Mouse (Mus musculus) embryonic facial prominence, embryonic 14.5 days (tissue): Measurements from ENCODE around the gene C1qb. TPM values are rescaled to one million over a fixed set of nuclear protein-coding genes. Genes with fewer than 3 reads are reported as not detected.

Experiments used
- ATAC-seq: fragments of 200-750 bp; cut with Nextera tagmentation; 2 replicates; pipeline ENCODE4 v1.8.0; 2017; ENCODE audit warnings: low read depth, moderate number of reproducible peaks, moderate TSS enrichment
- DNase-seq: peaks from one replicate; pipeline ENCODE4 v3.0.0-alpha.2; 2015; ENCODE audit warnings: low spot score
- H3K27ac ChIP-seq: fragments of 300-500 bp; sonication (generic); replicated peaks from 2 replicates; pipeline ENCODE4 v1.5.1; 2014; ENCODE audit warnings: low read depth, mild to moderate bottlenecking, low read length, moderate library complexity
- H3K27me3 ChIP-seq: fragments of 300-500 bp; sonication (generic); replicated peaks from 2 replicates; pipeline ENCODE4 v1.6.1; 2014; ENCODE audit warnings: low read length; ENCODE audit not compliant: control insufficient read depth, insufficient read depth
- H3K36me3 ChIP-seq: fragments of 300-500 bp; sonication (generic); 2 replicates; pipeline ENCODE4 v1.6.1; 2014; ENCODE audit warnings: low read length, mixed read lengths; ENCODE audit not compliant: control insufficient read depth, insufficient read depth
- H3K4me1 ChIP-seq: fragments of 300-500 bp; sonication (generic); 2 replicates; pipeline ENCODE4 v1.6.1; 2014; ENCODE audit warnings: antibody characterized with exemption, low read length; ENCODE audit not compliant: control insufficient read depth, insufficient read depth
- H3K4me2 ChIP-seq: fragments of 300-500 bp; sonication (generic); 2 replicates; pipeline ENCODE4 v1.6.1; 2014; ENCODE audit warnings: low read depth, mild to moderate bottlenecking, low read length, moderate library complexity, mixed read lengths
- H3K4me3 ChIP-seq: fragments of 300-500 bp; sonication (generic); 2 replicates; pipeline ENCODE4 v1.5.1; 2014; ENCODE audit warnings: low read depth, mild to moderate bottlenecking, low read length
- H3K9ac ChIP-seq: fragments of 300-500 bp; sonication (generic); 2 replicates; pipeline ENCODE4 v1.6.1; 2014; ENCODE audit warnings: low read depth, mild to moderate bottlenecking, low read length, moderate library complexity, mixed read lengths
- H3K9me3 ChIP-seq: fragments of 300-500 bp; sonication (generic); 2 replicates; pipeline ENCODE4 v1.6.1; 2016; ENCODE audit warnings: low read length; ENCODE audit not compliant: control insufficient read depth
- WGBS: fragments of 180-500 bp; shearing (Covaris S2); extraction: QIAGEN DNeasy Blood & Tissue Kit; methylation state at CpG from one replicate; pipeline ENCODE4 v1.1.7; 2014; 5-methylcytosine and 5-hydroxymethylcytosine counted together
- polyA plus RNA-seq: library from polyadenylated mRNA; unstranded; fragments of >200 nt; fragmentation: Nextera tagmentation; extraction: Ambion mirVana; gene quantifications from 2 replicates; pipeline ENCODE4 v1.2.1, GENCODE M21; 2014

Gene C1qb
- polyA plus RNA-seq, 1 experiment from 2014 or later: 99.6 TPM

DNA sequence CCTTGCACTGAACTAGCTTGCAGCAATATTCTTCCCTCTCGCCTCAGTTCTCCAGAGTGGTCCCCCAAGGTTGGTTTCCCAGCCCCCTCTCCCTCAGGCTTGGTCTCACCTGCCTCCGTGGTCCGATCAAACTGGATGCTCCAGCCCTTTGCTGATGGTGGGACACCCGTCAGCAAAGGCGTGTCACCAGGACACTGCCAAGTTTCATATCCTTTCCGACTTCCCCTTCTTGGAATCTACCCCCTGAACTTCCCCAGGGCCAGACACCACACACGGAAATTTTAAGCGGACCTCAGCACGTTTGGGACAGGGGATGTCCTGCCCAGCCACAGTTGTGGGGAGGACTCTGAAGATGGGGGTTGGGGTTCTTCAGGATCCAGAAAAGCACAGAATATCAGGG is 12.7 kb upstream of the C1qb start, which contains the start of gene C1qa:
TSS of gene C1qa (minus strand) at position 167 of the 400 bp plus-strand sequence.
- DNase-seq: no peak
- Histone ChIP-seq H3K4me1 (no peaks in the 10 kb centered on the region), H3K9ac (no peak within 1 kb of the TSS), H3K4me3 (no peak within 1 kb of the TSS), H3K9me3 (no peaks in the 10 kb centered on the region), H3K27me3 (peaks cover 31% of the 10 kb centered on the region), H3K36me3 (no peaks in the 10 kb centered on the region), H3K27ac (no peak within 1 kb of the TSS), H3K4me2 (no peak within 1 kb of the TSS)
- WGBS: 76% methylated on average over 9 of the region's 9 CpGs
- ATAC-seq: no peak

DNA sequence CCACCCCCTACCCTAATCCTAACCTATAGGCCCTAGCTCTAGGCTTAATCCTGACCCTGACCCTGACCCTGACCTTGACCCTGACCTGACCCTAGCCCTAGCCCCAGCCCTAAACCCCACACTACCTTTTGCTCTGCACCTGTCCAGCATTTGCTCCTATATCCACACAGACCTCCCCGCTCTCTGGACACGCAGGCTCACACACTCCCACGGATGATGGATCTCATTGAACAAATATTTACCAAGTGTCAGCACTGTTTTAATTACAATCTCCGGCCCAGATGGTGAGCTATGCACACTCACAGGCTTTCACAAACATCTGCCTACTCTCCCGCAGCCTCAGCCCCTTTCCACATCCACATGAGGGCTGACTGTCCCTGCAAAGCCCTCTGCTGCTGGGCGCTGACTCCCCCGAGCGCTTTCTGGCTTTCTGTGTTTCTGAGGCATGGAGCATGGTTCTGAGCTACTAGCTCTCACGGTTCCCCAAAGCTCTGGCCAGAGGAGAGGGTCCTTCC is 12.2 kb upstream of the C1qb start:
- H3K9me3 ChIP-seq: no peaks in the 10 kb centered on the region
- WGBS: 60% methylated on average over 9 of the region's 9 CpGs
- no peaks in the 10 kb centered on the region for H3K36me3 ChIP-seq
- ATAC-seq (no peak), DNase-seq (no peak)
- no peak overlapping the region for H3K4me2 ChIP-seq
- H3K9ac ChIP-seq: no peak overlapping the region
- H3K27me3 ChIP-seq: peaks cover 31% of the 10 kb centered on the region
- H3K4me3 ChIP-seq: no peak overlapping the region
- H3K4me1 ChIP-seq: no peaks in the 10 kb centered on the region
- H3K27ac ChIP-seq: no peak overlapping the region

DNA sequence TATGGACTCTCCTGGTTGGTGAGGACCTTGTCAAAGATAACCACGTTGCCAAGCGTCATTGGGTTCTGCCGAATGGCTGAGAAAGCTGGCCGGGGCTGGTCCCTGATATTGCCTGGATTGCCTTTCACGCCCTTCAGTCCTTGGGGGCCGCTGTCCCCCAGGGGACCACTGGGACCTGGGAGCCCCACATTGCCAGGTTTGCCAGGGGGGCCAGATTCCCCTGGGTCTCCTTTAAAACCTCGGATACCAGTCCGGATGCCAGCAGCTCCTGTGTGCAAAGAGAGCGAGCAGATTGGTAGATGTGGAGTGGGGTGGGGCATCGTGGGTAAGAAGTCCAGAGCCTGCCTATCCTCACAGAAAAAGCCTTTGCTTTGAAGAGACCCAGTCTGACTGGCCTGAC is 10.5 kb upstream of the C1qb start:
- Histone ChIP-seq H3K36me3 (no peaks in the 10 kb centered on the region), H3K27ac (no peak overlapping the region), H3K4me3 (no peak overlapping the region), H3K9me3 (no peaks in the 10 kb centered on the region), H3K4me2 (no peak overlapping the region), H3K4me1 (no peaks in the 10 kb centered on the region), H3K27me3 (peaks cover 31% of the 10 kb centered on the region), H3K9ac (no peak overlapping the region)
- 29% methylated on average over 10 of the region's 10 CpGs for WGBS
- no peak for ATAC-seq
- DNase-seq: no peak

DNA sequence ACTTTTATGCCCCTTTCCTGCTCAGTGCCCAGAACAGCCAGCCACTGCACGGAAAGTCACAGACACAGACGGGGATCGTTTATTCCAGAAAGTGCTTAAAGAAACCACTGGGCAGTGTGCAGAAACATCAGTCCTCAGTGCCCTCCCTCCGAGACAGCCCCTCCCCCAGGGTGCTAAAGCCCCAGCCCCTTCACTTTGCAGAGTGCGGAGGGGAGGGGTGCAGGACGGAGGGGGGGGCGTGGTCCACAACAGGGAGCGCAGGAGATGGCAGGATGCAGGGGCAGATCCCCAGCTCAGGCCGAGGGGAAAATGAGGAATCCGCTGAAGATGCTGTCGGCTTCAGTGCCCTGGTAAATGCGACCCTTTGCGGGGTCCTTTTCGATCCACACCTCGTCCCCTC is 9.9 kb upstream of the C1qb start:
- no peaks in the 10 kb centered on the region for H3K36me3 ChIP-seq
- H3K9ac ChIP-seq: no peak overlapping the region
- DNase-seq: no peak
- ATAC-seq: no peak
- H3K9me3 ChIP-seq: no peaks in the 10 kb centered on the region
- H3K27me3 ChIP-seq: peaks cover 31% of the 10 kb centered on the region
- H3K4me1 ChIP-seq: no peaks in the 10 kb centered on the region
- 0 out of 2 replicates have a peak overlapping the region, but pooled peaks have one; percentile 15 for H3K4me2 ChIP-seq
- H3K27ac ChIP-seq: no peak overlapping the region
- no peak overlapping the region for H3K4me3 ChIP-seq
- WGBS: 4% methylated on average over 14 of the region's 15 CpGs

DNA sequence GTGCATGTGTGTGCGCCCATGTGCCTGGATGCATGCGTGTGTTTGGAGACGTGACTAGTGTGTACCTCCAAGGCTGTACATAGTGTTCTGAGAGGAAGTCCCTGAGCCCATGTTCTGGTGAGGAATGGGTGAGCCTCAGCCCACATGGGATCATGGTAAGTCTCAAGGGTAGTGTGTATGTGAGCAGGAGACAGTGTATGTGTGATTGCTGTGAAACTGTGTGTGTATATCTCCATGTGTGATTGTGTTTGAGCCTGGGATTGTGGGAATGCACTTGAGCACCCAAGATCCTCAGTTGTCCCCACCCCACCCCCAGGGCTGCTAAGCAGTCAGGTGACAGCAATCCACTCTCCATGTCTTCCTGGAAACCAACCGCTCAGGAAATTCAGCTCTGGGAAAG is 8.8 kb upstream of the C1qb start:
- Histone ChIP-seq H3K27me3 (peaks cover 31% of the 10 kb centered on the region), H3K9ac (no peak overlapping the region), H3K4me3 (no peak overlapping the region), H3K4me2 (no peak overlapping the region), H3K27ac (no peak overlapping the region), H3K9me3 (no peaks in the 10 kb centered on the region), H3K4me1 (no peaks in the 10 kb centered on the region), H3K36me3 (no peaks in the 10 kb centered on the region)
- DNase-seq (no peak), ATAC-seq (no peak)
- 68% methylated on average over 4 of the region's 4 CpGs for WGBS

DNA sequence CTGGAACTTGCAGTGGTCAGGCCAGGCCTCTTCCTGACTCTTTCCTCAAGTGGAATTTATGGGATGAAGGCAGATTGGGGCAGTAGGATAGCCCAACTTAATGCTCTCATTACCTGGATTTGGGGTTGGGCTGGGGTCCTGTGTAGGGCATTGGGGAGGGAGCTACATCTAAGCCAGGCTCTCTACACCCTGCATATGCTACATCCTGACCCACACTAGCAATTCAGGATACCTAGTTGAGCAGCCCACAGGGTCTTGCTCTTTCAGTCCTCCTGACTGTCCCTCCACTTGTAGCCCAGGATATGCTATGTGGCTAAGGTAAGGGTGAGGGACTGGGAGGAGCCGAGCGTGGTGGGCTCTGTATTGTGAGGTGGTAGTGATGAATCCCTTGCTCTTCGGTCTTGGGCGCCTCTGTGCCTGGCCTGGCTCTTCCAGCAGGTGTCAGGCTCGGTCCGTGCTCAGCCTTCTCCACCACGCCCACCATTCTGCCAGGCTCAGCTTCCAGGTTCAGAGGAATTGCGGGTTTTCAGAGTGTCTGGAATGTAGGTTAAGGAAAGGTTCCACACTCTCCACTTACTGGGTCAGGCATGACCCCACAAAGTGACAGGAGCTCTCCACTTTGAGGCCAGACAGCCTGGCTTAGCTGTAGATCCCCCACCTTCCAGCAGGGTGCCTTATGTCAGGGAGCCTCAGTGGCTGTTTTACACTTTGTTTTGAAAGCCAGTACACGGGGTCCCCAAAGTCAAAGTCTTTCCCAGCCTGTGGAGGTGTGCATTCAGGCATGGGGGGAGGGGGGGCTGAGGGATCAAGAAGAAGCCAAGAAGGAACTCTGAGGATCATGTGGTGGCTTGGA is 7.9 kb upstream of the C1qb start:
- DNase-seq (peak; percentile 53), ATAC-seq (peak; percentile 81; the same call in 1 of the 2 replicates)
- Histone ChIP-seq H3K27me3 (peaks cover 31% of the 10 kb centered on the region), H3K27ac (no peak overlapping the region), H3K4me3 (no peak overlapping the region), H3K9ac (no peak overlapping the region), H3K4me1 (no peaks in the 10 kb centered on the region), H3K36me3 (no peaks in the 10 kb centered on the region), H3K9me3 (no peaks in the 10 kb centered on the region), H3K4me2 (no peak overlapping the region)
- 9% methylated on average over 9 of the region's 9 CpGs for WGBS

DNA sequence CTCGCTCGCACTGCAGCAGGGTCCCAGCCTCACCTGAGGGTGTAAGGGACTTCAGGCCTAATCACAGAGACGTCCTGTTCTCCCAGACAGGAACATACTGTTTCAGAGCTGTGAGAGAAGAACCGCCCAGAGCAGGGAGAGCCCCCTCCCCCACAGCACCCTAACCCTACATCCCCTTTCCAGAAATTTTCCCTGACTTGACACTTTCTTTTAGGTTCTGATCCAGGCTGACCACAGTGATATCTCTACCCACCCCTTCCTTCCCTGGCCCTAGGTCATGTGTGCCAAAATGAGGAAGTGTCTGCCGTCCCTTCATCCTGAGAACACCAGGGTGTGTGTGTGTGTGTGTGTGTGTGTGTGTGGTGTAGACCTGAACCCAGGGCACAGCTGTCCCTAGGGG is 6.8 kb upstream of the C1qb start, which contains the start of gene C1qc:
TSS of gene C1qc (minus strand) at position 255 of the 400 bp plus-strand sequence.
- H3K4me3 ChIP-seq: no peak within 1 kb of the TSS
- H3K4me2 ChIP-seq: no peak within 1 kb of the TSS
- no peaks in the 10 kb centered on the region for H3K4me1 ChIP-seq
- ATAC-seq: no peak
- no peaks in the 10 kb centered on the region for H3K36me3 ChIP-seq
- DNase-seq: no peak
- peaks cover 31% of the 10 kb centered on the region for H3K27me3 ChIP-seq
- 46% methylated on average over 5 of the region's 5 CpGs for WGBS
- no peaks in the 10 kb centered on the region for H3K9me3 ChIP-seq
- no peak within 1 kb of the TSS for H3K9ac ChIP-seq
- no peak within 1 kb of the TSS; the same call in 1 of the 2 replicates for H3K27ac ChIP-seq

DNA sequence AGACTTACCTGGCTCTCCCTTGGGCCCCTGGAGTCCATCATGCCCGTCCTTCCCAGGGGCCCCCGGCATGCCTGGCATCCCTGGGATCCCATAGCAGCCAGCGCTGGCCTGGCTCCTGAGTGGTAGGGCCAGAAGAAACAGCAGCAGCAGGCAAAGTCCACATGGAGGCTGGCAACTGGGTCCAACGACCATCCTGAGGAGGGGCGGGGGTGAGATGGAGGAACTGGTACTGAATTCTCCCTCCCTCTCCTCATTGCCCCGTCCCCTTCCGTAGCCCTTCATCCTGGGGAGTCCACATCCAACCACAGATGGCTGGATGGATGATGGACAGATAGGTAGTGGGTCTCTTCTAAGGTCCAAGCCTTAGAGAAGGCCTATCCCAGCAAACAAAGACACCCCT is 6.4 kb upstream of the C1qb start:
- Histone ChIP-seq H3K9me3 (no peaks in the 10 kb centered on the region), H3K36me3 (no peaks in the 10 kb centered on the region), H3K4me2 (no peak overlapping the region), H3K4me1 (no peaks in the 10 kb centered on the region), H3K27ac (no peak overlapping the region; the same call in 1 of the 2 replicates), H3K9ac (no peak overlapping the region), H3K27me3 (peaks cover 29% of the 10 kb centered on the region), H3K4me3 (no peak overlapping the region)
- DNase-seq (no peak), ATAC-seq (no peak)
- 49% methylated on average over 7 of the region's 7 CpGs for WGBS
